Mouse (Mus musculus) midbrain, embryonic 15.5 days (tissue): ENCODE data around the gene Cldn19. TPM values are rescaled to one million over a fixed set of nuclear protein-coding genes. Genes with fewer than 3 reads are reported as not detected.

Experiments
- ATAC-seq: fragments of 200-750 bp; cut with Nextera tagmentation; replicated peaks from 2 replicates; pipeline ENCODE4 v1.8.0; 2017; ENCODE audit warnings: moderate TSS enrichment
- H3K27ac ChIP-seq: fragments of 300-500 bp; sonication (generic); 2 replicates; pipeline ENCODE4 v1.5.1; 2015; ENCODE audit warnings: mild to moderate bottlenecking, inconsistent platforms
- H3K27me3 ChIP-seq: fragments of 300-500 bp; sonication (generic); replicated peaks from 2 replicates; pipeline ENCODE4 v1.6.1; 2015; ENCODE audit warnings: inconsistent platforms
- H3K36me3 ChIP-seq: fragments of 300-500 bp; sonication (generic); replicated peaks from 2 replicates; pipeline ENCODE4 v1.6.1; 2015; ENCODE audit warnings: inconsistent platforms
- H3K4me1 ChIP-seq: fragments of 300-500 bp; sonication (generic); 2 replicates; pipeline ENCODE4 v1.6.1; 2015; ENCODE audit warnings: inconsistent platforms
- H3K4me2 ChIP-seq: fragments of 300-500 bp; sonication (generic); 2 replicates; pipeline ENCODE4 v1.6.1; 2015; ENCODE audit warnings: inconsistent platforms, mild to moderate bottlenecking, moderate library complexity
- H3K4me3 ChIP-seq: fragments of 300-500 bp; sonication (generic); 2 replicates; pipeline ENCODE4 v1.5.1; 2015; ENCODE audit warnings: mild to moderate bottlenecking, inconsistent platforms
- H3K9ac ChIP-seq: fragments of 300-500 bp; sonication (generic); 2 replicates; pipeline ENCODE4 v1.6.1; 2015; ENCODE audit warnings: mild to moderate bottlenecking, inconsistent platforms
- H3K9me3 ChIP-seq: fragments of 300-500 bp; sonication (generic); 2 replicates; pipeline ENCODE4 v1.6.1; 2016; ENCODE audit warnings: inconsistent platforms
- whole genome bisulfite sequencing: fragments of 180-500 bp; shearing (Covaris S2); methylation state at CpG from one replicate; pipeline ENCODE4 v1.1.7; 2015; ENCODE audit warnings: mixed read lengths; 5-methylcytosine and 5-hydroxymethylcytosine counted together
- polyA plus RNA-seq: library from polyadenylated mRNA; unstranded; fragments of >200 nt; fragmentation: Nextera tagmentation; extraction: Ambion mirVana; gene quantifications from 2 replicates; pipeline ENCODE4 v1.2.1, GENCODE M21; 2015

Cldn19 gene
- polyA plus RNA-seq, 1 experiment from 2014 or later = 0.89 TPM

DNA sequence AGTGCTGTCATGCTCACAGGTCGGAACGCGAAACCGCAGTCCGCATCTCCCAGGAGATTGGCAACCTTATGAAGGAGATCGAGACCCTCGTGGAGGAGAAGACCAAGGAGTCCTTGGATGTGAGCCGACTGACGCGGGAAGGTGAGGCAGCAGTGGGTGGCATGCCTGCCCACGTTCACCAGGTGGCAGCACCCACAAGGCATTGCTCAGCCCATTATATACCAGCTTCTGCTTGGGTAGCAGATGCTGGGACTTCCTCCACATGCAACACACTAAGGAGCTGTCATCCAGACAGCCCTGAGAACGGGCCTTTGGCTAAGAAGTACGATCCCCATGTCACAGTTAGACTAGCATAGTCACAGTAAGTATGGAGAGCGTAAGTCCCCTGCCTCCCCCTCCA, 13.6 kb upstream of the Cldn19 start:
- WGBS = 85% methylated on average over 14 of the region's 14 CpGs
- Histone ChIP-seq H3K9me3 (no peaks in the 10 kb centered on the region), H3K4me1 (peaks cover 5% of the 10 kb centered on the region; the same call in 1 of the 2 replicates), H3K27ac (no peak overlapping the region), H3K36me3 (peaks cover 28% of the 10 kb centered on the region; the same call in 1 of the 2 replicates), H3K9ac (no peak overlapping the region), H3K27me3 (no peaks in the 10 kb centered on the region), H3K4me3 (no peak overlapping the region), H3K4me2 (no peak overlapping the region)
- no peak for ATAC-seq

DNA sequence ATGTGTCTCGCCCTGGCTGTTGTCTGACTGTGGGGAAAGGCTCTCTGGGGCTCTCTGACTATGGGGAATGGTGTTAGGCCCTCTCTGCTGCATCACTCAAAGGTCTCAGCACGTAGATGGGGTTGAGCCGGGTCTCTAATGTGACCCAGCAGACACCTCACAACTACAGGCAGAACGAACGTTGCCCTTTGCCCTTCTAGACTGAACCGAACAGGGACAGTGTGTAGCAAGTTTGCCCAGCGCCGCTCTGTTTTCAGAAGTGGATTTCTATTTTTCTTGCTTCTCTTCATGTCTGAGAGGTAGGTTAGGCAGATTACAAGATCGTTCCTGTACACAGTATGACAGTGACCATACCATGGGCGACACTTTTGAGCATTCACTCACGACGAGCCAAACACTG, 12.6 kb upstream of the Cldn19 start:
- 93% methylated on average over 12 of the region's 12 CpGs for whole genome bisulfite sequencing
- H3K4me3 ChIP-seq = no peak overlapping the region
- peaks cover 6% of the 10 kb centered on the region; the same call in 1 of the 2 replicates for H3K4me1 ChIP-seq
- no peak overlapping the region for H3K9ac ChIP-seq
- ATAC-seq = no peak
- H3K36me3 ChIP-seq = peaks cover 21% of the 10 kb centered on the region; the same call in 1 of the 2 replicates
- no peaks in the 10 kb centered on the region for H3K27me3 ChIP-seq
- H3K9me3 ChIP-seq = no peaks in the 10 kb centered on the region
- no peak overlapping the region for H3K4me2 ChIP-seq
- H3K27ac ChIP-seq = no peak overlapping the region

DNA sequence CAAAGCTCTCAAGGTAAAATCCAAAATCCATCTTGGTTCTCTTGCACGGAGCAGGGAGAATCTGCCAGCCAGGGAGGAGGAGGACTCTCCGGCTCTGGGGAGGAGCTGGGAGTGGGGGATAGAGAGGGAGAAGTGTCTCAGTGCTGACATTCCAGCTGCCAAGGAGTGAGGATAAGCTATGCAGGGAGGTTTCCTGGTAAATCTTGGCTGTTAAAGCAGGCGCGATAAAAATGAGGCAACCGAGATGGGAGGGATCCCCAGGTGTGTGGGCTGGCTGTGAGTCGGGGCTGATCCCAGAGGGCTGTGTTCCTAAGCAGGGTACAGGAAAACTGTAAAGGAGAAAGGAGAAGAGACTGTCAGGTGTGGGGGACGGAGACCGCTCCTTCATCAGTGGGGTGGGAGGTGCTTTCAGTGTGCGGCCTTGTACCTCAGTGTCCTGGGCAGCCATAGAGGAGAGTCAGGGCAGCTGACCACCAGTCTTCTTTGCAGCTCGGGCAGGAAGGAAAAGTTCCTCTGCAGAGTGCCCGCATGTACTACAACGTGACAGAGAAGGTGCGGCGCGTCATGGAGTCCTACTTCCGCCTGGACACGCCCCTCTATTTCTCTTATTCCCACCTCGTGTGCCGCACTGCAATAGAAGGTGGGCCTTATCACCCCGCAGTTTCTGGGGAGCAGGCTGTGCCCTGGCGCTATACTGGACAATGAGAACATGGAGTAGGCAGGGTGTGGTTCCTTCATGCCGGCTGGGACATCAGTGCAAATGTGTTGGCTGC, 10.6 kb upstream of the Cldn19 start:
- Histone ChIP-seq H3K9me3 (no peaks in the 10 kb centered on the region), H3K4me3 (no peak overlapping the region), H3K27ac (no peak overlapping the region), H3K4me2 (no peak overlapping the region), H3K27me3 (no peaks in the 10 kb centered on the region), H3K9ac (no peak overlapping the region), H3K4me1 (peaks cover 6% of the 10 kb centered on the region; the same call in 1 of the 2 replicates), H3K36me3 (peaks cover 25% of the 10 kb centered on the region; the same call in 1 of the 2 replicates)
- 83% methylated on average over 22 of the region's 22 CpGs for WGBS
- ATAC-seq = no peak

DNA sequence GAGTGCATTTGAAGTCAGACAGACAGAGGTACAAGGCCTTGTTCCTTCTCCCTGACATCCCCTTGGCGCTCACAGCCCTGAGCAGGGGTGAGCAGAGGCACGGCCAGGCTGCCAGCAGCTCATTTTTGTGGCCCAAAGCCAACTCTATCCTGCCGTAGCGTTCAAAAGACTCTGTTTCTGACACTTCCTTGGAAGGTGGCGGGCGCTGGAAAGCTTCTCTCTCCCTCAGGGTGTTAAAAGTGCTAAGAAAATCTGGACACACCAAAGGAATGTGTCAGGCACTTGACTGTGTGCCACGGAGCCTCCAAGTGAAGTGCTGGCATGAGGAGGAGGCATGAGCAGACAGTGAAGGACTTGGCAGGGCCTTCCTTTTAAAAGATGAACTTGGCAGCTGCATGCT, 9.7 kb upstream of the Cldn19 start:
- no peaks in the 10 kb centered on the region for H3K9me3 ChIP-seq
- H3K9ac ChIP-seq = no peak overlapping the region
- no peak overlapping the region for H3K27ac ChIP-seq
- no peak overlapping the region for H3K4me2 ChIP-seq
- ATAC-seq = no peak
- H3K4me3 ChIP-seq = no peak overlapping the region
- WGBS = 63% methylated on average over 7 of the region's 7 CpGs
- peaks cover 25% of the 10 kb centered on the region; the same call in 1 of the 2 replicates for H3K36me3 ChIP-seq
- H3K4me1 ChIP-seq = peaks cover 6% of the 10 kb centered on the region; the same call in 1 of the 2 replicates
- H3K27me3 ChIP-seq = no peaks in the 10 kb centered on the region

DNA sequence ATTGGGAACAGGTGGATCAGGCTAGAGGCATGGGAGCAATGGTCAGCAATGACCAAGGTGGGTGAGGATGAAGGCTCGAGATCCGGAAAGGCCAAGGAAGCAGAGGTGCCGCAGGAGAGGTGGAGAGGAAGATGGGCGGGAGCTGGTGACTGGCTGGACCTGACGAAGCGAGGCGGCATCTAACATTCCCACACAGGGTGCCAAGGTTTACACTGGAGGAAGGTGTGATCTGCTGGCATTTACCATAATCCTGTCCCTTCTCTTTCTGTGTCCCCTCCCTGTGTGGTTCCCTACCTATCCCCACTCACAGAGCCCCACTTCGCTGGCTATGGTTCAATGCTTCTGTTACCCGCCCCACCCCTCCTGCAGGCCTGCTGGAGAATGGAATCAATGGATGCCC, 9.3 kb upstream of the Cldn19 start:
- 65% methylated on average over 9 of the region's 9 CpGs for WGBS
- Histone ChIP-seq H3K36me3 (peaks cover 25% of the 10 kb centered on the region; the same call in 1 of the 2 replicates), H3K4me1 (peaks cover 6% of the 10 kb centered on the region; the same call in 1 of the 2 replicates), H3K27ac (no peak overlapping the region), H3K4me2 (no peak overlapping the region), H3K9ac (no peak overlapping the region), H3K27me3 (no peaks in the 10 kb centered on the region), H3K4me3 (no peak overlapping the region), H3K9me3 (no peaks in the 10 kb centered on the region)
- no peak for ATAC-seq

DNA sequence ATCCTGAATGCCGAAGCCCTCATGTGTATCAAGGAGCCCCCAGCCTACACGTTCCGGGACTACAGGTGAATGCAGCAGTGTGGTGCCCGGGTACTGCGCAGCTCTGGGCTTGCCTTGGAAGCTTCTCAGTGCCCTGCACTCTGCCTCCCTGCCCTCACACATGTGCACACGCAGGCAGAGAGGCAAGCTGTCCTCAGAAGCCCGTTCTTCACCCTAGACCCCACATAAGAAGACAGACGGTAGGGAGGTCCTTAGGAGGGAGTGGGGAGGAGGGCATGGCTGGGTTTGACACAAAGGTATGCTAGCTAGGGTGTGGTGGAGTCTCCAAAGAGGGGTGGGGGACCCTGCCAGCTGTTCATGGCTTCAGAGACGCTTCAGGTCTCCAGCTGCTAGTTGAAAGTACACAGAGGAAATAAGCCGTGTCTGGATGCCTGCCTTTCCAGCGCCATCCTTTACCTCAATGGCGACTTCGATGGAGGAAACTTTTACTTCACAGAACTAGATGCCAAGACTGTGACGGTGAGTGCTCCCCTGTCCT, 8.5 kb upstream of the Cldn19 start:
- Histone ChIP-seq H3K9ac (no peak overlapping the region), H3K27me3 (no peaks in the 10 kb centered on the region), H3K27ac (no peak overlapping the region), H3K36me3 (peaks cover 18% of the 10 kb centered on the region; the same call in 1 of the 2 replicates), H3K4me2 (no peak overlapping the region), H3K9me3 (no peaks in the 10 kb centered on the region), H3K4me3 (no peak overlapping the region), H3K4me1 (peaks cover 6% of the 10 kb centered on the region; the same call in 1 of the 2 replicates)
- 72% methylated on average over 14 of the region's 14 CpGs for WGBS
- ATAC-seq = no peak

DNA sequence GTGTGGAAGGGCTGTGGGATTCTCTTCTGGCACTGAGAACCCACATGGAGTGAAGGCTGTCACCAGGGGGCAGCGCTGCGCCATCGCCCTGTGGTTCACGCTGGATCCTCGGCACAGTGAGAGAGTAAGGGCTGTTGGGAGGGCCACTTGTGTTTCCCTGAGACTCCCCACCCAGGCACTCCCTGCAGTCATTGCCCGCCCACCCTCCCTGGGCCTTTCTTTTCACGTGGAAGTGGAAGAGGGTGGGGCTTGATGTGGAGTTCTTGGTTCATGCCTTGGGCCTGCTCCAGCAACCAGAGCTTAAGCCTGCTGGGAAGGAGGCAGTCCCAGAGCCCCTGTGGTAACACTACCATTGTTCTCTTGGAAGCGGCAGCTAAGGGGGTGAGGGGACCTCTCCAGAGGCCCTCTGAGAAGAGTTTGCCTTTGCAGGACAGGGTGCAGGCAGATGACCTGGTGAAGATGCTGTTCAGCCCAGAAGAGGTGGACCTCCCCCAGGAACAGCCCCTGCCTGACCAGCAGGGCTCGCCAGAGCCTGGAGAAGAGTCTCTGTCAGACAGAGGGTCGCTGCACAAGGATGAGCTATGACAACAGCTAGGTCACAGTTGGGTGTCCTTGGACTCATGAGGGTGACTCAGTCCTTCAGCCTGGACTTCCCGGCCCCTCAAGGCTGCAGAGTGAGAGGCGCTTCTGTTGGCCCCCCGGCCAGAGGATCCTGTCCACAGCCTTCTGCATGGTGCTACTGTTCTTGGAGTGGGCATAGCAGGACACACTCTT, 7.6 kb upstream of the Cldn19 start:
- H3K9ac ChIP-seq = no peak overlapping the region
- peaks cover 11% of the 10 kb centered on the region; the same call in 1 of the 2 replicates for H3K36me3 ChIP-seq
- H3K27me3 ChIP-seq = no peaks in the 10 kb centered on the region
- H3K9me3 ChIP-seq = no peaks in the 10 kb centered on the region
- peak overlapping the region; percentile 32; the same call in 1 of the 2 replicates for H3K27ac ChIP-seq
- H3K4me2 ChIP-seq = no peak overlapping the region
- peak; percentile 64 for ATAC-seq
- H3K4me3 ChIP-seq = no peak overlapping the region
- 19% methylated on average over 13 of the region's 13 CpGs for WGBS
- H3K4me1 ChIP-seq = peaks cover 6% of the 10 kb centered on the region; the same call in 1 of the 2 replicates

DNA sequence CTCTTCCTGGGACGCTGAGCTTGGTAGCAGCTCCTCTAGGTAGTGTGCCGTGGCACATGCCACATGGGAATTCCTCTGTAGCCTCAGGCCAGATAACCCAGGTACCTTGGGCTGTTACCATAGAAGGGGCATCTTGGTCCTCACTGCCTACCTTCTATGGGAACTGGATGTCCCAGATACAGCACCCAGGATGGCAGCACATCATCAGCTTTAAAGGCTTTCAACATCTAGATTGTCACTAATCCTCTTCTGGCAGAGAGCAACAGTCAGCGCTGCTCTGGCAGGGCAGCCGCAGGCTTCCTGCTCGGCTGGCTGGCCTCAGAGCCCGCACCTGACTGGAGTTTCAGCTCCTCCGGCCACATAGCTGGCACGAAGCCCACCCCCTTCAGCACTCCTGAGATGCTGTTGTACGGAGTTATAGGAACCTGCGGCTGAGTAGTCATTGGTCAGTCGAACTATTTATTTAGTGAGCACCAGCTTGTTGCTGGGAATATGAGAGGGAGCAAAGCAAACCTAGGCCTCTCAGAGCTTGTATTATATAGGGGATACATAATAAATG, 6.7 kb upstream of the Cldn19 start:
- H3K4me2 ChIP-seq = no peak overlapping the region
- no peaks in the 10 kb centered on the region for H3K9me3 ChIP-seq
- H3K9ac ChIP-seq = no peak overlapping the region
- H3K27ac ChIP-seq = peak overlapping the region; percentile 32; the same call in 1 of the 2 replicates
- ATAC-seq = no peak
- no peaks in the 10 kb centered on the region for H3K27me3 ChIP-seq
- H3K4me3 ChIP-seq = no peak overlapping the region
- 71% methylated on average over 11 of the region's 11 CpGs for WGBS
- H3K4me1 ChIP-seq = peaks cover 6% of the 10 kb centered on the region; the same call in 1 of the 2 replicates
- peaks cover 7% of the 10 kb centered on the region; the same call in 1 of the 2 replicates for H3K36me3 ChIP-seq

DNA sequence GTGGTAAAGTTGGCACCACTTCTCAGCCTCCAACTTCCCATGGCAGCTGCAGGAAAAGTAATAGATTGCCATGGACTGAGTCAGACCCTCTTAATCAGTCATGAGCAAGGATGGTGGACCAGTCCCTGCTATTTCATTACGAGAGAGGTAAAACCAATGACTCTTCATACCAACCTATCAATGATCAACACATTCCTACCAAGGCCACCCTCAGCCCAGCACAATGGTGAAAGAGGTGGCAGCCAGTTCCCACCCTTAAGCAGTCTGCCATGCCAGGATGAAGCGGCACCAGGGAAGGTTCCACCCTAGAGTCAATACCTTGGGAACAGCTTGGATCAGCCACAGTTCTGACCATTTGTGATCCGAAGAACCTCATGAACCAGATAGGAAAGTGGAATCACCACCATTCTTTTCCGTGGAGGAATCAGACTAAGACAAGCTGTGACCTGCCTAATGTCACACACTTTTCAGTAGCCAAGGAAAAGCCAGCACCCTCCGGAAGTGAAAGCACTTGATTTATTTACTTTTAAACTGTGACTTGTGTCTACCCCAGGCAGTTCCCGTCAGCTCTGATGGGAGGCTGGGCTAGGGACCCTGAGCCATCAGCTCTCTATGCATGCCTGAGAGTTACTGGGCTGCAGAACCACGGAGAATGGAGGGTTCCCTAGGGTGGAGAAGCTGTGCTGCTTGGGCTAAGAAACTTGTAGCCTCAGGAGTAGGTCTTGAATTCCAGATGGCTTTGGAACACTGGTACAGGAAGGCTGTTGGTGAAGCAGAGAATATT, 3.0 kb upstream of the Cldn19 start:
- H3K9me3 ChIP-seq = no peaks in the 10 kb centered on the region

DNA sequence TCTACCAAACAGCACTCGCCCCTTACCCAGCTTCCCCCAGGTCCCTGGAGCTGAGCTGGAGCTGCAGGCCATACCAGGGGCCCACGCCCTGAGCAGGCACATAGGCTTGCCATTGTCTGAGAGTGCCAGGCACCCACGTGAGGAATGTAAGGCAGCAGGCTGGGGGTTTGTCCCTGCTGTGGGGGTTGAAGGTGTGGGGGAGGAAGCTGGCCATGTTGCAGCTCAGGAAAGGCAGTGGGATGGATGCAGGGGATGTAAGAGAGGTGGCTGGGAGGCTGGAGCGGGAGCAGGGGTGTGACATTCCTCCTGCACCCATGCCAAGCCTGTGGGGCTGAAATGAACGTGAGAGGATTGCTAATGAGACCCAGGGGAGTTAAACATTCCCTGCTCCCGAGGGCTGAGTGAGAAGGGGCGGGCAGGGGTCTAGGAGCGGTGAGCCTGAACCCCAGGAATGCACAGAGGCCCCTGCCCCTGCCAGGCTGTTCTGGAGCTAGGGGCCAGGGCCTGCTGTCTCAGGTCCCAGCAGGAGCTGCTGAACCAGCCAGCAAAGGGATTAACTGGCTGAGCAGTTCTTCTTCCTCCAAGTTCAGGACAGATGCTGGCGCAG, 1.1 kb upstream of the Cldn19 start:
- WGBS = 13% methylated on average over 9 of the region's 9 CpGs
- H3K9ac ChIP-seq = 0 out of 2 replicates have a peak overlapping the region, but pooled peaks have one; percentile 16

More for the DNA sequence above, 3.0 kb upstream of the Cldn19 start:
- WGBS = 72% methylated on average over 7 of the region's 7 CpGs
- no peak for ATAC-seq
- Histone ChIP-seq H3K4me3 (no peak overlapping the region), H3K27ac (no peak overlapping the region), H3K4me1 (peaks cover 17% of the 10 kb centered on the region), H3K27me3 (no peaks in the 10 kb centered on the region), H3K4me2 (no peak overlapping the region), H3K9ac (no peak overlapping the region), H3K36me3 (0 out of 2 replicates have a peak, but pooled peaks cover 4% of the 10 kb centered on the region)

DNA sequence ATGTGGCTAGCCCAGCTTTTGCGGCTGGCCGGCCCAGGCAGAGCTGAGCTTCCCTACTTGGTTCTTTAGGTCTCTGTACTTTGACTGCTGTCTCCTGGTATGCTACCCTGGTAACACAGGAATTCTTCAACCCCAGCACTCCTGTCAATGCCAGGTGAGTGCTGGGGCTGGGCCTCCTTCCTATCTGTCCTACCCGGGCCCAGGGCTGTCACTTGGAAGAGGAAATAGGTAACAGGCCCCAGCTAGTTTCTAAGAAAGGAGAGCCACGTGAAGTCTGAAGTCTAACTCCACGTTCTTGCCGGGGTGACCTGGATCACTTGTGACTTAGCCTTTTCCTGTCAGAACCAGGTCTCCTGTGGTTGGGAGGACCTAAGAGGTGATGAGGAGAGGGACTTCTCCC, 1.9 kb downstream of the Cldn19 start:
- no peak for ATAC-seq
- Histone ChIP-seq H3K4me1 (peaks cover 11% of the 10 kb centered on the region), H3K9me3 (no peaks in the 10 kb centered on the region), H3K27me3 (no peaks in the 10 kb centered on the region), H3K4me2 (no peak overlapping the region), H3K36me3 (no peaks in the 10 kb centered on the region), H3K27ac (no peak overlapping the region), H3K4me3 (no peak overlapping the region), H3K9ac (no peak overlapping the region)
- WGBS = 84% methylated on average over 6 of the region's 6 CpGs

More for the DNA sequence above, 1.1 kb upstream of the Cldn19 start:
- no peaks in the 10 kb centered on the region for H3K9me3 ChIP-seq
- peak; percentile 69 for ATAC-seq
- H3K27me3 ChIP-seq = no peaks in the 10 kb centered on the region
- H3K4me2 ChIP-seq = no peak overlapping the region
- no peak overlapping the region for H3K4me3 ChIP-seq
- H3K27ac ChIP-seq = peak overlapping the region; percentile 40
- no peaks in the 10 kb centered on the region for H3K36me3 ChIP-seq
- peaks cover 11% of the 10 kb centered on the region for H3K4me1 ChIP-seq
